Mouse (Mus musculus): ENCODE measurements around the gene Sp9.

Sp9 gene

GRCm38 (mm10) chr2:73271459-73272161 is at the start of gene Sp9:
Gene Sp9 (plus strand): TSS chr2:73271925.
- peak in 1 of 2 experiments; percentile 24 for DNase-seq (ENCODE audit: low spot score in 2 of 2)

GRCm38 (mm10) chr2:73231081-73231480 is 40.6 kb upstream of the Sp9 start:
- no peak for DNase-seq (ENCODE audit: low spot score in 2 of 2)

GRCm38 (mm10) chr2:73241299-73241698 is 30.4 kb upstream of the Sp9 start:
- no peak for DNase-seq (ENCODE audit: low spot score in 2 of 2)

GRCm38 (mm10) chr2:73248701-73249100 is 23.0 kb upstream of the Sp9 start:
- no peak for DNase-seq (ENCODE audit: low spot score in 2 of 2)

GRCm38 (mm10) chr2:73263172-73263765 is 8.5 kb upstream of the Sp9 start:
- DNase-seq (ENCODE audit: low spot score in 2 of 2) = no peak

GRCm38 (mm10) chr2:73263794-73264610 is 7.7 kb upstream of the Sp9 start:
- no peak for DNase-seq (ENCODE audit: low spot score in 2 of 2)

GRCm38 (mm10) chr2:73264611-73265195 is 7.0 kb upstream of the Sp9 start:
- DNase-seq (ENCODE audit: low spot score in 2 of 2) = no peak

GRCm38 (mm10) chr2:73266011-73266410 is 5.7 kb upstream of the Sp9 start:
- no peak for DNase-seq (ENCODE audit: low spot score in 2 of 2)

GRCm38 (mm10) chr2:73266623-73267022 is 5.1 kb upstream of the Sp9 start:
- DNase-seq (ENCODE audit: low spot score in 2 of 2) = no peak

GRCm38 (mm10) chr2:73267231-73267630 is 4.5 kb upstream of the Sp9 start:
- no peak for DNase-seq (ENCODE audit: low spot score in 2 of 2)

- DNase-seq (ENCODE audit: low spot score in 2 of 2) = no peak
These were observed 3.9 kb upstream of the Sp9 start for GRCm38 (mm10) chr2:73267818-73268217.

- no peak for DNase-seq (ENCODE audit: low spot score in 2 of 2)
These were observed 3.4 kb upstream of the Sp9 start for GRCm38 (mm10) chr2:73268281-73268680.

GRCm38 (mm10) chr2:73268836-73269395 is 2.8 kb upstream of the Sp9 start:
- no peak for DNase-seq (ENCODE audit: low spot score in 2 of 2)

- no peak for DNase-seq (ENCODE audit: low spot score in 2 of 2)
These were observed 2.1 kb upstream of the Sp9 start for GRCm38 (mm10) chr2:73269666-73270065.

GRCm38 (mm10) chr2:73270071-73270592 is 1.6 kb upstream of the Sp9 start:
- DNase-seq (ENCODE audit: low spot score in 2 of 2) = peak in 1 of 2 experiments; percentile 20

GRCm38 (mm10) chr2:73270593-73271458 is 899 bp upstream of the Sp9 start:
- peak in 1 of 2 experiments; percentile 14 for DNase-seq (ENCODE audit: low spot score in 2 of 2)

GRCm38 (mm10) chr2:73272351-73273248 is 875 bp downstream of the Sp9 start:
- DNase-seq (ENCODE audit: low spot score in 2 of 2) = peak in 1 of 2 experiments; percentile 29

GRCm38 (mm10) chr2:73273249-73274118 is 1.8 kb downstream of the Sp9 start:
- DNase-seq (ENCODE audit: low spot score in 2 of 2) = peak in 1 of 2 experiments; percentile 24
